Mouse (Mus musculus) ovary, postnatal 14 days (tissue): Measurements from ENCODE around the gene Prss45.

ENCODE experiments used
- DNase-seq: peaks from one replicate; pipeline ENCODE4 v3.0.0; 2022; ENCODE audit warnings: low spot score

Gene Prss45

GRCm38 (mm10) chr9:110857781-110858472, 23.5 kb downstream of the Prss45 start, which contains the start of gene Prss50:
Prss50 (plus strand) TSS chr9:110857967.
- no peak for DNase-seq

GRCm38 (mm10) chr9:110858523-110858922, 24.1 kb downstream of the Prss45 start:
- no peak for DNase-seq

- no peak for DNase-seq
These were observed 24.7 kb downstream of the Prss45 start for GRCm38 (mm10) chr9:110858967-110859596.

- peak; percentile 37 for DNase-seq
These were observed 36.6 kb downstream of the Prss45 start for GRCm38 (mm10) chr9:110871030-110871429.

GRCm38 (mm10) chr9:110873681-110874659, 39.6 kb downstream of the Prss45 start:
- DNase-seq = no peak

- no peak for DNase-seq
These were observed 40.3 kb downstream of the Prss45 start for GRCm38 (mm10) chr9:110874660-110875191.

GRCm38 (mm10) chr9:110875288-110875695, 40.9 kb downstream of the Prss45 start:
- DNase-seq = no peak

GRCm38 (mm10) chr9:110877353-110877752, 43.0 kb downstream of the Prss45 start:
- no peak for DNase-seq

GRCm38 (mm10) chr9:110877888-110878287, 43.5 kb downstream of the Prss45 start:
- DNase-seq = peak; percentile 37

- DNase-seq = peak; percentile 30
These were observed 45.0 kb downstream of the Prss45 start, which contains the start of gene Als2cl for GRCm38 (mm10) chr9:110879191-110879920. Als2cl (plus strand) TSS chr9:110879870.

- peak; percentile 64 for DNase-seq
These were observed 45.7 kb downstream of the Prss45 start, which contains the start of gene Tmie for GRCm38 (mm10) chr9:110879998-110880561. Tmie (minus strand) TSS chr9:110880113.

- peak; percentile 22 for DNase-seq
These were observed 46.4 kb downstream of the Prss45 start for GRCm38 (mm10) chr9:110880772-110881171.

- DNase-seq = no peak
These were observed 47.6 kb downstream of the Prss45 start for GRCm38 (mm10) chr9:110881953-110882352.

- DNase-seq = no peak
These were observed 53.3 kb downstream of the Prss45 start for GRCm38 (mm10) chr9:110887388-110888303.

- DNase-seq = no peak
These were observed 54.5 kb downstream of the Prss45 start for GRCm38 (mm10) chr9:110888935-110889334.

- no peak for DNase-seq
These were observed 55.8 kb downstream of the Prss45 start for GRCm38 (mm10) chr9:110890026-110890783.
